Mouse (Mus musculus) regulatory T cell (primary cell): ENCODE data around the gene Kdm4b.

Experiments used
- in situ Hi-C: fragments of 300-600 bp; cut with MboI, MseI; formaldehyde crosslinking; loops from one replicate; pipeline ENCODE4 v1.15.1; 2025; ENCODE audit warnings: high pct_unique_total_duplicates

The Kdm4b gene

GRCm38 (mm10) chr17:56387612-56388011 lies 61.8 kb downstream of the Kdm4b start:
- in situ Hi-C loops = no loop called here

GRCm38 (mm10) chr17:56393238-56393637 lies 67.4 kb downstream of the Kdm4b start:
- in situ Hi-C loops = no loop called here

GRCm38 (mm10) chr17:56393889-56394288 lies 68.0 kb downstream of the Kdm4b start:
- in situ Hi-C loops = no loop called here

- in situ Hi-C loops = no loop called here
Observed at GRCm38 (mm10) chr17:56396051-56396450, 70.2 kb downstream of the Kdm4b start.

- in situ Hi-C loops = no loop called here
Observed at GRCm38 (mm10) chr17:56400221-56400620, 74.4 kb downstream of the Kdm4b start.

GRCm38 (mm10) chr17:56401051-56401521 lies 75.2 kb downstream of the Kdm4b start:
- in situ Hi-C loops = no loop called here

- in situ Hi-C loops = no loop called here
Observed at GRCm38 (mm10) chr17:56405341-56405740, 79.5 kb downstream of the Kdm4b start.

- in situ Hi-C loops = no loop called here
Observed at GRCm38 (mm10) chr17:56405856-56406840, 80.3 kb downstream of the Kdm4b start.

- in situ Hi-C loops = no loop called here
Observed at GRCm38 (mm10) chr17:56406878-56407277, 81.0 kb downstream of the Kdm4b start.

- in situ Hi-C loops = no loop called here
Observed at GRCm38 (mm10) chr17:56407379-56407778, 81.5 kb downstream of the Kdm4b start.

- in situ Hi-C loops = no loop called here
Observed at GRCm38 (mm10) chr17:56408965-56409625, 83.2 kb downstream of the Kdm4b start.

GRCm38 (mm10) chr17:56409759-56410158 lies 83.9 kb downstream of the Kdm4b start:
- in situ Hi-C loops = no loop called here

GRCm38 (mm10) chr17:56411437-56411836 lies 85.6 kb downstream of the Kdm4b start:
- in situ Hi-C loops = no loop called here

- in situ Hi-C loops = no loop called here
Observed at GRCm38 (mm10) chr17:56413113-56413512, 87.3 kb downstream of the Kdm4b start.

- in situ Hi-C loops = no loop called here
Observed at GRCm38 (mm10) chr17:56414785-56415184, 88.9 kb downstream of the Kdm4b start.

- in situ Hi-C loops = no loop called here
Observed at GRCm38 (mm10) chr17:56418304-56418703, 92.4 kb downstream of the Kdm4b start.

- in situ Hi-C loops = loop anchor here (5.0 kb wide), 2 partner anchors 62 to 132 kb away; partner anchors contain the start of gene Gm20219
Observed at GRCm38 (mm10) chr17:56420022-56420421, 94.2 kb downstream of the Kdm4b start.

GRCm38 (mm10) chr17:56424726-56425583 lies 99.1 kb downstream of the Kdm4b start:
- in situ Hi-C loops = loop anchor here (5.0 kb wide), 2 partner anchors 57 to 127 kb away; partner anchors contain the start of gene Gm20219

- in situ Hi-C loops = no loop called here
Observed at GRCm38 (mm10) chr17:56425584-56425914, 99.7 kb downstream of the Kdm4b start.

- in situ Hi-C loops = no loop called here
Observed at GRCm38 (mm10) chr17:56425941-56426340, 100.1 kb downstream of the Kdm4b start.

GRCm38 (mm10) chr17:56427857-56428256 lies 102.0 kb downstream of the Kdm4b start:
- in situ Hi-C loops = no loop called here

GRCm38 (mm10) chr17:56431582-56431981 lies 105.7 kb downstream of the Kdm4b start:
- in situ Hi-C loops = no loop called here
